In genomic region chr5:98245303-98245702, GRCm38 (mm10) we compare ENCODE assay signal across 18 mouse cellular contexts. TPM values are rescaled to one million over a fixed set of nuclear protein-coding genes. Genes with fewer than 3 reads are reported as not detected.
"Had no signal": no experiment of that assay in that cellular context is flagged by ENCODE, and none has a peak within 500 bp of the region (broad histone marks: within the 10 kb centered on the region; RNA-seq: fewer than 3 reads in every experiment).

No protein-coding gene starts in this region.

- H3K27ac ChIP-seq: midbrain, embryonic 10.5 days; midbrain, embryonic 12.5 days; neural tube, embryonic 13.5 days; neural tube, embryonic 15.5 days had no signal

- ATAC-seq: midbrain, embryonic 16.5 days had no signal

- H3K4me3 ChIP-seq: midbrain, embryonic 10.5 days; midbrain, embryonic 12.5 days; myocyte; neural tube, embryonic 13.5 days; neural tube, embryonic 15.5 days had no signal

- DNase-seq: lung, adult 18-20 months; lung, embryonic 14.5 days; lung, postnatal 10 days; lung, postnatal 4 days; midbrain, embryonic 14.5 days; retina, postnatal 1 day; spleen, adult 18-20 months; thymus, adult 18-20 months; thymus, postnatal 14 days; thymus, postnatal 36 days had no signal

RNA-seq across cellular contexts. Expression of gene Fgf5, which starts 8.7 kb away (rescaled TPM):
- total RNA-seq: megakaryocyte, adult 5-6 weeks; megakaryocyte-erythroid progenitor cell, adult 5-6 weeks had no signal
